Mouse (Mus musculus): ENCODE results near the gene Foxe3.
A peak's percentile ranks its signal among the peaks of the same experiment; 100 is the strongest.

Gene Foxe3

GRCm38 (mm10) chr4:114876441-114876972, 49.3 kb downstream of the Foxe3 start:
- peak; percentile 64 for DNase-seq (ENCODE audit: low read depth, low spot score)

Measured in R1 (cell line).